Mouse (Mus musculus): ENCODE measurements around the gene Tmsb15a. TPM values are rescaled to one million over a fixed set of nuclear protein-coding genes. Genes with fewer than 3 reads are reported as not detected.
"Not testable (repeated sequence)": the region's sequence is repeated elsewhere in the genome, so short reads cannot be mapped to it uniquely, and the experiment has no call there.

Tmsb15a gene
- 0.88 TPM in 1 of 2 replicates, not detected in the other for polyA plus RNA-seq (2015; fragmentation: Nextera tagmentation; extraction: Ambion mirVana)

- H3K4me1 ChIP-seq: no peaks in the 10 kb centered on the region
- 73% methylated on average over 10 of the region's 10 CpGs for WGBS
- no peak within 1 kb of the TSS for H3K27ac ChIP-seq (replicated peaks)
- H3K27me3 ChIP-seq (replicated peaks): 0 out of 2 replicates have a peak, but pooled peaks cover 5% of the 10 kb centered on the region
- no peaks in the 10 kb centered on the region for H3K9me3 ChIP-seq
- ATAC-seq (ENCODE audit: extremely low read depth, insufficient number of reproducible peaks, low FRiP score, low TSS enrichment): no peak
- no peak within 1 kb of the TSS for H3K4me2 ChIP-seq
- H3K36me3 ChIP-seq: no peaks in the 10 kb centered on the region
- H3K9ac ChIP-seq: no peak within 1 kb of the TSS
- H3K4me3 ChIP-seq: no peak within 1 kb of the TSS
Observed at GRCm38 (mm10) chrX:135725161-135725560, at the start of gene Tmsb15a. Gene Tmsb15a, minus strand, starts transcription at chrX:135725261.

- H3K9me3 ChIP-seq: no peaks in the 10 kb centered on the region
- 45% methylated on average over 2 of the region's 2 CpGs for WGBS
- ATAC-seq (ENCODE audit: extremely low read depth, insufficient number of reproducible peaks, low FRiP score, low TSS enrichment): no peak
Observed at GRCm38 (mm10) chrX:135768565-135768964, 43.5 kb upstream of the Tmsb15a start.

GRCm38 (mm10) chrX:135768043-135768548 lies 43.0 kb upstream of the Tmsb15a start:
- Histone ChIP-seq H3K4me2 (no peak overlapping the region), H3K9me3 (no peaks in the 10 kb centered on the region), H3K4me1 (no peaks in the 10 kb centered on the region), H3K36me3 (no peaks in the 10 kb centered on the region), H3K4me3 (no peak overlapping the region), H3K27me3 (replicated peaks) (no peaks in the 10 kb centered on the region), H3K9ac (no peak overlapping the region), H3K27ac (replicated peaks) (no peak overlapping the region)
- no peak for ATAC-seq (ENCODE audit: extremely low read depth, insufficient number of reproducible peaks, low FRiP score, low TSS enrichment)
- WGBS: 24% methylated on average over 3 of the region's 3 CpGs

More at GRCm38 (mm10) chrX:135768565-135768964, 43.5 kb upstream of the Tmsb15a start:
- H3K4me1 ChIP-seq: no peaks in the 10 kb centered on the region
- H3K36me3 ChIP-seq: no peaks in the 10 kb centered on the region
- no peak overlapping the region for H3K4me3 ChIP-seq
- H3K4me2 ChIP-seq: no peak overlapping the region
- no peak overlapping the region for H3K27ac ChIP-seq (replicated peaks)
- no peak overlapping the region for H3K9ac ChIP-seq
- no peaks in the 10 kb centered on the region for H3K27me3 ChIP-seq (replicated peaks)

GRCm38 (mm10) chrX:135761707-135762106 lies 36.6 kb upstream of the Tmsb15a start:
- no peak for ATAC-seq (ENCODE audit: extremely low read depth, insufficient number of reproducible peaks, low FRiP score, low TSS enrichment)

GRCm38 (mm10) chrX:135752832-135753231 lies 27.8 kb upstream of the Tmsb15a start:
- H3K4me1 ChIP-seq: no peaks in the 10 kb centered on the region
- H3K36me3 ChIP-seq: peaks cover 22% of the 10 kb centered on the region
- WGBS: 3% methylated on average over 2 of the region's 2 CpGs
- no peak overlapping the region for H3K27ac ChIP-seq (replicated peaks)
- H3K9me3 ChIP-seq: no peaks in the 10 kb centered on the region
- no peak overlapping the region for H3K9ac ChIP-seq
- ATAC-seq (ENCODE audit: extremely low read depth, insufficient number of reproducible peaks, low FRiP score, low TSS enrichment): no peak
- H3K4me2 ChIP-seq: no peak overlapping the region
- no peak overlapping the region for H3K4me3 ChIP-seq
- no peaks in the 10 kb centered on the region for H3K27me3 ChIP-seq (replicated peaks)

More at GRCm38 (mm10) chrX:135761707-135762106, 36.6 kb upstream of the Tmsb15a start:
- Histone ChIP-seq H3K36me3 (peaks cover 10% of the 10 kb centered on the region), H3K27me3 (replicated peaks) (no peaks in the 10 kb centered on the region), H3K9me3 (no peaks in the 10 kb centered on the region), H3K4me1 (no peaks in the 10 kb centered on the region), H3K27ac (replicated peaks) (no peak overlapping the region), H3K4me3 (no peak overlapping the region), H3K9ac (no peak overlapping the region), H3K4me2 (no peak overlapping the region)

GRCm38 (mm10) chrX:135745376-135745775 lies 20.3 kb upstream of the Tmsb15a start:
- ATAC-seq (ENCODE audit: extremely low read depth, insufficient number of reproducible peaks, low FRiP score, low TSS enrichment); H3K9me3 ChIP-seq; H3K4me3 ChIP-seq; H3K9ac ChIP-seq; H3K27ac ChIP-seq (replicated peaks); H3K27me3 ChIP-seq (replicated peaks); H3K4me2 ChIP-seq; H3K4me1 ChIP-seq: not testable (repeated sequence)
- WGBS: 52% methylated on average over 3 of the region's 3 CpGs
- peaks cover 25% of the 10 kb centered on the region for H3K36me3 ChIP-seq

GRCm38 (mm10) chrX:135743056-135743355 lies 17.9 kb upstream of the Tmsb15a start:
- 8% methylated on average over 7 of the region's 7 CpGs for WGBS
- H3K9me3 ChIP-seq: no peaks in the 10 kb centered on the region
- peaks cover 9% of the 10 kb centered on the region for H3K4me1 ChIP-seq
- H3K9ac ChIP-seq: peak overlapping the region; percentile 86
- H3K4me3 ChIP-seq: peak overlapping the region; percentile 69
- peaks cover 3% of the 10 kb centered on the region; the same call in 1 of the 2 replicates for H3K27me3 ChIP-seq (replicated peaks)
- ATAC-seq (ENCODE audit: extremely low read depth, insufficient number of reproducible peaks, low FRiP score, low TSS enrichment): no peak
- peak overlapping the region; percentile 73 for H3K4me2 ChIP-seq
- peak overlapping the region; percentile 83; the same call in 1 of the 2 replicates for H3K27ac ChIP-seq (replicated peaks)
- H3K36me3 ChIP-seq: peaks cover 18% of the 10 kb centered on the region

GRCm38 (mm10) chrX:135742304-135743055 lies 17.4 kb upstream of the Tmsb15a start, which contains the start of the genes Armcx5 and Gprasp1:
Gene Armcx5, plus strand, starts transcription at chrX:135742733.
Gene Gprasp1, plus strand, starts transcription at chrX:135742733.
- Histone ChIP-seq H3K36me3 (peaks cover 16% of the 10 kb centered on the region), H3K9ac (peak within 1 kb of the TSS; percentile 86), H3K27me3 (replicated peaks) (peaks cover 3% of the 10 kb centered on the region; the same call in 1 of the 2 replicates), H3K4me1 (peaks cover 9% of the 10 kb centered on the region), H3K9me3 (no peaks in the 10 kb centered on the region), H3K27ac (replicated peaks) (peak within 1 kb of the TSS; percentile 83), H3K4me2 (peak within 1 kb of the TSS; percentile 73), H3K4me3 (peak within 1 kb of the TSS; percentile 69)
- WGBS: 13% methylated on average over 48 of the region's 48 CpGs
- peak; percentile 85 for ATAC-seq (ENCODE audit: extremely low read depth, insufficient number of reproducible peaks, low FRiP score, low TSS enrichment)

- Histone ChIP-seq H3K4me1 (peaks cover 7% of the 10 kb centered on the region), H3K9me3 (no peaks in the 10 kb centered on the region), H3K9ac (no peak overlapping the region), H3K27ac (replicated peaks) (no peak overlapping the region), H3K36me3 (no peaks in the 10 kb centered on the region), H3K4me3 (no peak overlapping the region), H3K4me2 (no peak overlapping the region), H3K27me3 (replicated peaks) (peaks cover 3% of the 10 kb centered on the region; the same call in 1 of the 2 replicates)
- WGBS: 88% methylated on average over 2 of the region's 2 CpGs
- no peak for ATAC-seq (ENCODE audit: extremely low read depth, insufficient number of reproducible peaks, low FRiP score, low TSS enrichment)
Observed at GRCm38 (mm10) chrX:135738730-135739520, 13.9 kb upstream of the Tmsb15a start.

GRCm38 (mm10) chrX:135712845-135713244 lies 12.2 kb downstream of the Tmsb15a start:
- WGBS: 42% methylated on average over 2 of the region's 2 CpGs
- Histone ChIP-seq H3K27me3 (replicated peaks) (no peaks in the 10 kb centered on the region), H3K36me3 (no peaks in the 10 kb centered on the region), H3K4me2 (no peak overlapping the region), H3K4me1 (no peaks in the 10 kb centered on the region), H3K27ac (replicated peaks) (peak overlapping the region; percentile 48), H3K9ac (no peak overlapping the region), H3K4me3 (no peak overlapping the region), H3K9me3 (no peaks in the 10 kb centered on the region)
- ATAC-seq (ENCODE audit: extremely low read depth, insufficient number of reproducible peaks, low FRiP score, low TSS enrichment): no peak

- Histone ChIP-seq H3K9me3 (no peaks in the 10 kb centered on the region), H3K4me1 (no peaks in the 10 kb centered on the region), H3K4me3 (no peak overlapping the region), H3K36me3 (no peaks in the 10 kb centered on the region), H3K9ac (no peak overlapping the region), H3K27ac (replicated peaks) (no peak overlapping the region), H3K4me2 (no peak overlapping the region), H3K27me3 (replicated peaks) (no peaks in the 10 kb centered on the region)
- no peak for ATAC-seq (ENCODE audit: extremely low read depth, insufficient number of reproducible peaks, low FRiP score, low TSS enrichment)
- 42% methylated on average over 2 of the region's 2 CpGs for WGBS
Observed at GRCm38 (mm10) chrX:135704349-135704748, 20.7 kb downstream of the Tmsb15a start.
